Mouse (Mus musculus) embryonic facial prominence, embryonic 15.5 days (tissue): ENCODE measurements around the gene Gpr33. TPM values are rescaled to one million over a fixed set of nuclear protein-coding genes. Genes with fewer than 3 reads are reported as not detected.

Experiments used
- ATAC-seq: fragments of 200-750 bp; cut with Nextera tagmentation; 2 replicates; pipeline ENCODE4 v1.8.0; 2017; ENCODE audit warnings: low read depth, moderate TSS enrichment; ENCODE audit not compliant: insufficient number of reproducible peaks, low FRiP score, low TSS enrichment
- H3K27ac ChIP-seq: fragments of 300-500 bp; sonication (generic); replicated peaks from 2 replicates; pipeline ENCODE4 v1.5.1; 2015; ENCODE audit warnings: mild to moderate bottlenecking, inconsistent platforms
- H3K27me3 ChIP-seq: fragments of 300-500 bp; sonication (generic); 2 replicates; pipeline ENCODE4 v1.6.1; 2015; ENCODE audit warnings: inconsistent platforms
- H3K36me3 ChIP-seq: fragments of 300-500 bp; sonication (generic); 2 replicates; pipeline ENCODE4 v1.6.1; 2015; ENCODE audit warnings: mild to moderate bottlenecking, inconsistent platforms
- H3K4me1 ChIP-seq: fragments of 300-500 bp; sonication (generic); 2 replicates; pipeline ENCODE4 v1.6.1; 2015; ENCODE audit warnings: inconsistent platforms
- H3K4me2 ChIP-seq: fragments of 300-500 bp; sonication (generic); replicated peaks from 2 replicates; pipeline ENCODE4 v1.6.1; 2015; ENCODE audit warnings: mild to moderate bottlenecking, inconsistent platforms
- H3K4me3 ChIP-seq: fragments of 300-500 bp; sonication (generic); replicated peaks from 2 replicates; pipeline ENCODE4 v1.5.1; 2015; ENCODE audit warnings: mild to moderate bottlenecking, inconsistent platforms
- H3K9ac ChIP-seq: fragments of 300-500 bp; sonication (generic); 2 replicates; pipeline ENCODE4 v1.6.1; 2015; ENCODE audit warnings: inconsistent platforms
- H3K9me3 ChIP-seq: fragments of 300-500 bp; sonication (generic); replicated peaks from 2 replicates; pipeline ENCODE4 v1.6.1; 2016; ENCODE audit warnings: inconsistent platforms
- WGBS: fragments of 180-500 bp; shearing (Covaris S2); methylation state at CpG from one replicate; pipeline ENCODE4 v1.1.7; 2015; 5-methylcytosine and 5-hydroxymethylcytosine counted together
- polyA plus RNA-seq: library from polyadenylated mRNA; unstranded; fragments of >200 nt; fragmentation: Nextera tagmentation; extraction: Ambion mirVana; gene quantifications from 2 replicates; pipeline ENCODE4 v1.2.1, GENCODE M21; 2015

The Gpr33 gene
- polyA plus RNA-seq, 1 experiment from 2014 or later = not detected

- H3K27me3 ChIP-seq = no peaks in the 10 kb centered on the region
- H3K4me3 ChIP-seq = no peak overlapping the region
- H3K4me1 ChIP-seq = no peaks in the 10 kb centered on the region
- no peak overlapping the region for H3K27ac ChIP-seq
- H3K36me3 ChIP-seq = no peaks in the 10 kb centered on the region
- WGBS = 90% methylated on average over 3 of the region's 3 CpGs
- no peak overlapping the region for H3K4me2 ChIP-seq
- no peaks in the 10 kb centered on the region for H3K9me3 ChIP-seq
- no peak overlapping the region for H3K9ac ChIP-seq
- no peak for ATAC-seq
These were observed 42.6 kb downstream of the Gpr33 start for GRCm38 (mm10) chr12:51985163-51985748.

DNA sequence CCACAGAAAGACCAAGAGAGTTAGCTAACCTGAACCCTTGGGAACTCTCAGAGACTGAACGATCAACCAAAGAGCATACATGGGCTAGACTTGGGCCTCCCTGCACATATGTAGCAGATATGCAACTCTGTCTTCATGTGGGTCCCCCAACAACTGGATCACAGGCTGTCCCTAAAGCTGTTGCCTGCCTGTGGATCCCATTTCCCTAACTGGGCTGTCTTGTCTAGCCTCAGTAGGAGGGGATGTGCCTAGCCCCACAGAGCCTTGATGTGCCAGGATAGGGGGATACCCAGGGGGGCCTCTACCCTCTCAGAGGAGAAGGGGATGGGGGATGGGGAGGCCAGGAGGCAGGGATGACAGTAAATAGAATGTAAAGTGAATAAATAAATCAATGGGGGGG lies 44.2 kb downstream of the Gpr33 start:
- H3K9ac ChIP-seq = no peak overlapping the region
- WGBS = 93% methylated on average over 1 of the region's 1 CpGs

DNA sequence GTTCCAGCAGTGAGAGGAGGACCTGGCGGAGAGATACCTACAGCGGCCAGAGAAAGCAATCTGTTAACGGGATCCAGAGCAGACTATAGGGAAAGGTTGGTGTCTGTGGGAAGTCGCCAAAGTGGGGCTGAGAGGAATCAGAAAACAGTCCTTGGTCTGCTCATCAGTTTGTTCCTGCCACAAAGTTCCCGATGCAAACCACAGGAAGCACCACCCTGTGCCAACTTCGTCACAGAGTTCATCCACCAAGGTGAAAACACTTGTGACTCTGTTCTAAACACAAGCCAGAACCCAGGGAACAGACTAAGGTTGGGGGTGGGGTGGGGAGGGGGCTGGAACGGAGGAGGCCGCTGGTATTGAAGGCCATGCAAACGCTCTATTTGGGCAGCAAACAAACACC lies 51.3 kb downstream of the Gpr33 start:
- H3K27ac ChIP-seq = no peak overlapping the region
- H3K4me1 ChIP-seq = no peaks in the 10 kb centered on the region
- 69% methylated on average over 9 of the region's 9 CpGs for WGBS
- no peaks in the 10 kb centered on the region for H3K27me3 ChIP-seq
- H3K9me3 ChIP-seq = no peaks in the 10 kb centered on the region
- no peak for ATAC-seq
- no peak overlapping the region for H3K4me3 ChIP-seq
- H3K4me2 ChIP-seq = no peak overlapping the region
- H3K36me3 ChIP-seq = no peaks in the 10 kb centered on the region
- H3K9ac ChIP-seq = no peak overlapping the region

More for the DNA sequence above, 44.2 kb downstream of the Gpr33 start:
- no peak overlapping the region for H3K4me3 ChIP-seq
- no peak overlapping the region for H3K4me2 ChIP-seq
- H3K4me1 ChIP-seq = no peaks in the 10 kb centered on the region
- no peaks in the 10 kb centered on the region for H3K36me3 ChIP-seq
- no peak for ATAC-seq
- H3K27ac ChIP-seq = no peak overlapping the region
- H3K9me3 ChIP-seq = no peaks in the 10 kb centered on the region
- H3K27me3 ChIP-seq = no peaks in the 10 kb centered on the region

GRCm38 (mm10) chr12:51974381-51974780 lies 53.5 kb downstream of the Gpr33 start:
- no peak for ATAC-seq
- Histone ChIP-seq H3K4me3 (no peak overlapping the region), H3K9me3 (no peaks in the 10 kb centered on the region), H3K4me1 (peaks cover 8% of the 10 kb centered on the region; the same call in 1 of the 2 replicates), H3K27me3 (no peaks in the 10 kb centered on the region), H3K4me2 (no peak overlapping the region), H3K9ac (no peak overlapping the region), H3K36me3 (no peaks in the 10 kb centered on the region), H3K27ac (no peak overlapping the region)
- 84% methylated on average over 1 of the region's 1 CpGs for WGBS

Other genes with a start within 250 kb of the Gpr33 start
- 39.8 and 40.7 TPM in 2 replicates for gene Hectd1, start 198.5 kb downstream of the Gpr33 start, polyA plus RNA-seq
- gene Heatr5a, start 56.7 kb downstream of the Gpr33 start, polyA plus RNA-seq = 11.2 and 12.7 TPM in 2 replicates
- 20.8 and 24.2 TPM in 2 replicates for gene Dtd2, start 21.6 kb downstream of the Gpr33 start, polyA plus RNA-seq
- gene Nubpl, start 69.7 kb upstream of the Gpr33 start, polyA plus RNA-seq = 12.2 and 13.3 TPM in 2 replicates